Mouse (Mus musculus): ENCODE measurements at regions not wholly inside any gene's neighbourhood (a gene's known extent, or its start where the extent isn't known, plus 50 kb on each side); places are given as distances from the start of the nearest gene placed in this dataset.

- TF ChIP-seq POLR2A (IDR thresholded peaks at IDR 0.05; ENCODE audit: borderline replicate concordance, extremely low read depth, insufficient read depth, insufficient read length, poor library complexity, severe bottlenecking) (no peak), CTCF (IDR thresholded peaks at IDR 0.05; ENCODE audit: borderline replicate concordance, extremely low read depth, insufficient read depth, insufficient read length) (no peak)
- no peak for DNase-seq (ENCODE audit: low read depth)
Measured at GRCm38 (mm10) chr16:70935959-70936358, 622.2 kb downstream of the Gbe1 start.

- no peak for DNase-seq (ENCODE audit: low read depth)
- TF ChIP-seq CTCF (IDR thresholded peaks at IDR 0.05; ENCODE audit: borderline replicate concordance, extremely low read depth, insufficient read depth, insufficient read length) (no peak), POLR2A (IDR thresholded peaks at IDR 0.05; ENCODE audit: borderline replicate concordance, extremely low read depth, insufficient read depth, insufficient read length, poor library complexity, severe bottlenecking) (no peak)
Measured at GRCm38 (mm10) chr16:70952937-70953336, 639.2 kb downstream of the Gbe1 start.
